Mouse (Mus musculus) right cerebral cortex, postnatal 4 days (tissue): ENCODE results near the gene Slc17a5.
"Not testable (repeated sequence)": the region's sequence is repeated elsewhere in the genome, so short reads cannot be mapped to it uniquely, and the experiment has no call there.

Experiments used
- DNase-seq: peaks from one replicate; pipeline ENCODE4 v3.0.0-alpha.2; 2022

Slc17a5 gene

GRCm38 (mm10) chr9:78558586-78559214 is 29.1 kb downstream of the Slc17a5 start:
- no peak for DNase-seq

- DNase-seq: no peak
These were observed 30.8 kb downstream of the Slc17a5 start for GRCm38 (mm10) chr9:78557041-78557440.

- peak; percentile 94 for DNase-seq
These were observed 34.9 kb downstream of the Slc17a5 start for GRCm38 (mm10) chr9:78552984-78553383.

- DNase-seq: no peak
These were observed 36.1 kb downstream of the Slc17a5 start for GRCm38 (mm10) chr9:78551761-78552160.

- no peak for DNase-seq
These were observed 40.1 kb downstream of the Slc17a5 start for GRCm38 (mm10) chr9:78547742-78548141.

GRCm38 (mm10) chr9:78546944-78547343 is 40.9 kb downstream of the Slc17a5 start:
- DNase-seq: peak; percentile 29

- DNase-seq: no peak
These were observed 46.1 kb downstream of the Slc17a5 start for GRCm38 (mm10) chr9:78541758-78542157.

- no peak for DNase-seq
These were observed 49.4 kb downstream of the Slc17a5 start for GRCm38 (mm10) chr9:78538421-78538820.

- no peak for DNase-seq
These were observed 50.5 kb downstream of the Slc17a5 start for GRCm38 (mm10) chr9:78537154-78537873.

GRCm38 (mm10) chr9:78534606-78535005 is 53.2 kb downstream of the Slc17a5 start:
- DNase-seq: no peak

GRCm38 (mm10) chr9:78533296-78533935 is 54.4 kb downstream of the Slc17a5 start:
- DNase-seq: no peak

GRCm38 (mm10) chr9:78532341-78532819 is 55.5 kb downstream of the Slc17a5 start:
- DNase-seq: no peak

GRCm38 (mm10) chr9:78531816-78532215 is 56.0 kb downstream of the Slc17a5 start:
- no peak for DNase-seq

GRCm38 (mm10) chr9:78527767-78528381 is 60.0 kb downstream of the Slc17a5 start:
- DNase-seq: peak; percentile 91

GRCm38 (mm10) chr9:78527301-78527761 is 60.5 kb downstream of the Slc17a5 start:
- DNase-seq: peak; percentile 69

- no peak for DNase-seq
These were observed 61.6 kb downstream of the Slc17a5 start for GRCm38 (mm10) chr9:78526206-78526605.

- DNase-seq: no peak
These were observed 62.2 kb downstream of the Slc17a5 start for GRCm38 (mm10) chr9:78525451-78526135.

GRCm38 (mm10) chr9:78521689-78522088 is 66.2 kb downstream of the Slc17a5 start:
- peak; percentile 51 for DNase-seq

- peak; percentile 75 for DNase-seq
These were observed 66.8 kb downstream of the Slc17a5 start for GRCm38 (mm10) chr9:78520780-78521601.

GRCm38 (mm10) chr9:78520127-78520779 is 67.6 kb downstream of the Slc17a5 start:
- peak; percentile 34 for DNase-seq

- DNase-seq: not testable (repeated sequence)
These were observed 70.6 kb downstream of the Slc17a5 start for GRCm38 (mm10) chr9:78517237-78517636.
